Mouse (Mus musculus): ENCODE measurements around the gene Olfr943.

The Olfr943 gene

GRCm38 (mm10) chr9:39166004-39166403 is at the start of gene Olfr943:
Olfr943 (plus strand) TSS chr9:39166304.
- DNase-seq: no peak

- no peak for DNase-seq
Measured at GRCm38 (mm10) chr9:39127326-39127725, 38.8 kb upstream of the Olfr943 start.

- DNase-seq: no peak
Measured at GRCm38 (mm10) chr9:39127831-39128230, 38.3 kb upstream of the Olfr943 start, which contains the start of gene Olfr27. Olfr27 (plus strand) TSS chr9:39128131.

- DNase-seq: no peak
Measured at GRCm38 (mm10) chr9:39152401-39152800, 13.7 kb upstream of the Olfr943 start.

- DNase-seq: no peak
Measured at GRCm38 (mm10) chr9:39201620-39202019, 35.5 kb downstream of the Olfr943 start, which contains the start of gene Olfr944. Olfr944 (plus strand) TSS chr9:39201920.
